Mouse (Mus musculus) liver, postnatal 0 days (tissue): ENCODE results near the gene Abt1. TPM values are rescaled to one million over a fixed set of nuclear protein-coding genes. Genes with fewer than 3 reads are reported as not detected.
"Not testable (repeated sequence)": the region's sequence is repeated elsewhere in the genome, so short reads cannot be mapped to it uniquely, and the experiment has no call there.

Experiments
- ATAC-seq: fragments of 200-750 bp; cut with Nextera tagmentation; 2 replicates; pipeline ENCODE4 v1.8.0; 2017; ENCODE audit warnings: mild to moderate bottlenecking, moderate library complexity
- DNase-seq: peaks from one replicate; pipeline ENCODE4 v3.0.0-alpha.2; 2016
- H3K27ac ChIP-seq: fragments of 300-500 bp; sonication (generic); 2 replicates; pipeline ENCODE4 v1.5.1; 2014; ENCODE audit warnings: antibody characterized with exemption, moderate library complexity, mild to moderate bottlenecking, low read depth
- H3K27me3 ChIP-seq: fragments of 300-500 bp; sonication (generic); 2 replicates; pipeline ENCODE4 v1.6.1; 2014; ENCODE audit warnings: low read length, control low read depth, mixed read lengths; ENCODE audit not compliant: insufficient read depth
- H3K36me3 ChIP-seq: fragments of 300-500 bp; sonication (generic); replicated peaks from 2 replicates; pipeline ENCODE4 v1.6.1; 2014; ENCODE audit warnings: mild to moderate bottlenecking, control low read depth, low read length, moderate library complexity, mixed read lengths; ENCODE audit not compliant: insufficient read depth
- H3K4me1 ChIP-seq: fragments of 300-500 bp; sonication (generic); 2 replicates; pipeline ENCODE4 v1.6.1; 2014; ENCODE audit warnings: antibody characterized with exemption, mild to moderate bottlenecking, control low read depth; ENCODE audit not compliant: insufficient read depth
- H3K4me2 ChIP-seq: fragments of 300-500 bp; sonication (generic); 2 replicates; pipeline ENCODE4 v1.6.1; 2014; ENCODE audit warnings: low read depth, mild to moderate bottlenecking, low read length, moderate library complexity, mixed read lengths
- H3K4me3 ChIP-seq: fragments of 300-500 bp; sonication (generic); 2 replicates; pipeline ENCODE4 v1.5.1; 2014; ENCODE audit warnings: low read depth, low read length
- H3K9ac ChIP-seq: fragments of 300-500 bp; sonication (generic); replicated peaks from 2 replicates; pipeline ENCODE4 v1.6.1; 2014; ENCODE audit warnings: mild to moderate bottlenecking, moderate library complexity
- H3K9me3 ChIP-seq: fragments of 300-500 bp; sonication (generic); 2 replicates; pipeline ENCODE4 v1.6.1; 2016; ENCODE audit warnings: mild to moderate bottlenecking, control low read depth, low read length, mixed read lengths
- CTCF ChIP-seq: sonication (generic); IDR thresholded peaks from 2 replicates; pipeline ENCODE4 v1.5.1; 2016; ENCODE audit warnings: antibody characterized with exemption, low read depth
- EP300 ChIP-seq: IDR thresholded peaks from 2 replicates; pipeline ENCODE4 v1.6.1; 2016; ENCODE audit warnings: antibody characterized with exemption, low read depth, mild to moderate bottlenecking
- WGBS: fragments of 180-500 bp; shearing (Covaris S2); extraction: QIAGEN DNeasy Blood & Tissue Kit; methylation state at CpG from one replicate; pipeline ENCODE4 v1.1.7; 2014; ENCODE audit not compliant: insufficient replicate concordance; 5-methylcytosine and 5-hydroxymethylcytosine counted together
- polyA plus RNA-seq: library from polyadenylated mRNA; unstranded; fragments of >200 nt; fragmentation: Nextera tagmentation; extraction: Ambion mirVana; gene quantifications from 2 replicates; pipeline ENCODE4 v1.2.1, GENCODE M21; 2015

The Abt1 gene
- polyA plus RNA-seq, 1 experiment from 2014 or later, result 4.8 TPM

- Histone ChIP-seq H3K4me2 (peak overlapping the region; percentile 80), H3K27ac (no peak overlapping the region), H3K4me1 (peaks cover 6% of the 10 kb centered on the region), H3K36me3 (no peaks in the 10 kb centered on the region), H3K27me3 (peaks cover 19% of the 10 kb centered on the region; the same call in 1 of the 2 replicates), H3K9ac (peak overlapping the region; percentile 36), H3K9me3 (no peaks in the 10 kb centered on the region), H3K4me3 (peak overlapping the region; percentile 46)
- 4% methylated on average over 19 of the region's 19 CpGs for WGBS
- TF ChIP-seq EP300 (no peak), CTCF (peak; percentile 92)
- ATAC-seq (peak; percentile 84), DNase-seq (peak; percentile 81)
Measured at GRCm38 (mm10) chr13:23401683-23402527, 21.8 kb downstream of the Abt1 start.

- peaks cover 26% of the 10 kb centered on the region for H3K27me3 ChIP-seq
- H3K4me1 ChIP-seq, result peaks cover 12% of the 10 kb centered on the region
- H3K9ac ChIP-seq, result no peak overlapping the region
- H3K4me2 ChIP-seq, result peak overlapping the region; percentile 80
- H3K9me3 ChIP-seq, result no peaks in the 10 kb centered on the region
- no peak for DNase-seq
- ATAC-seq, result no peak
- 9% methylated on average over 24 of the region's 24 CpGs for WGBS
- H3K27ac ChIP-seq, result no peak overlapping the region
- peak overlapping the region; percentile 46 for H3K4me3 ChIP-seq
- no peaks in the 10 kb centered on the region for H3K36me3 ChIP-seq
- TF ChIP-seq EP300 (no peak), CTCF (no peak)
Measured at GRCm38 (mm10) chr13:23400771-23401682, 22.6 kb downstream of the Abt1 start.

GRCm38 (mm10) chr13:23396913-23397312 is 26.8 kb downstream of the Abt1 start:
- Histone ChIP-seq H3K27me3 (peaks cover 45% of the 10 kb centered on the region), H3K4me1 (peaks cover 14% of the 10 kb centered on the region), H3K4me2 (peak overlapping the region; percentile 74; the same call in 1 of the 2 replicates)
- H3K4me3 ChIP-seq, H3K36me3 ChIP-seq, DNase-seq, H3K27ac ChIP-seq, H3K9ac ChIP-seq, ATAC-seq, H3K9me3 ChIP-seq: not testable (repeated sequence)
- WGBS, result 12% methylated on average over 14 of the region's 14 CpGs

GRCm38 (mm10) chr13:23396246-23396703 is 27.4 kb downstream of the Abt1 start:
- WGBS, result 1% methylated on average over 31 of the region's 31 CpGs
- ATAC-seq, result no peak
- Histone ChIP-seq H3K27me3 (peaks cover 45% of the 10 kb centered on the region), H3K4me3 (peak overlapping the region; percentile 45), H3K27ac (no peak overlapping the region), H3K9me3 (no peaks in the 10 kb centered on the region), H3K4me2 (peak overlapping the region; percentile 74), H3K9ac (0 out of 2 replicates have a peak overlapping the region, but pooled peaks have one; percentile 11), H3K36me3 (no peaks in the 10 kb centered on the region), H3K4me1 (peaks cover 12% of the 10 kb centered on the region; the same call in 1 of the 2 replicates)
- peak; percentile 21 for DNase-seq
- TF ChIP-seq CTCF, result no peak
- no peak for TF ChIP-seq EP300

GRCm38 (mm10) chr13:23395301-23396245 is 28.1 kb downstream of the Abt1 start:
- no peak overlapping the region for H3K27ac ChIP-seq
- H3K36me3 ChIP-seq, result no peaks in the 10 kb centered on the region
- H3K4me3 ChIP-seq, result peak overlapping the region; percentile 45
- ATAC-seq, result no peak
- peak overlapping the region; percentile 74 for H3K4me2 ChIP-seq
- H3K27me3 ChIP-seq, result peaks cover 45% of the 10 kb centered on the region
- peaks cover 12% of the 10 kb centered on the region; the same call in 1 of the 2 replicates for H3K4me1 ChIP-seq
- 4% methylated on average over 43 of the region's 43 CpGs for WGBS
- TF ChIP-seq CTCF (no peak), EP300 (no peak)
- H3K9me3 ChIP-seq, result no peaks in the 10 kb centered on the region
- no peak for DNase-seq
- no peak overlapping the region for H3K9ac ChIP-seq
